Mouse (Mus musculus): ENCODE results near the gene Lpp.

Lpp gene

GRCm38 (mm10) chr16:24506237-24506636 is 112.9 kb downstream of the Lpp start:
- no peak for DNase-seq

GRCm38 (mm10) chr16:24506740-24507139 is 113.4 kb downstream of the Lpp start:
- peak; percentile 42 for DNase-seq

- no peak for DNase-seq
These were observed 114.7 kb downstream of the Lpp start for GRCm38 (mm10) chr16:24507927-24508540.

GRCm38 (mm10) chr16:24509100-24509812 is 115.9 kb downstream of the Lpp start:
- peak; percentile 17 for DNase-seq

GRCm38 (mm10) chr16:24509813-24510166 is 116.5 kb downstream of the Lpp start:
- no peak for DNase-seq

- no peak for DNase-seq
These were observed 119.9 kb downstream of the Lpp start for GRCm38 (mm10) chr16:24513228-24513627.

- DNase-seq: no peak
These were observed 121.8 kb downstream of the Lpp start for GRCm38 (mm10) chr16:24514802-24515727.

GRCm38 (mm10) chr16:24516993-24517392 is 123.7 kb downstream of the Lpp start:
- no peak for DNase-seq

GRCm38 (mm10) chr16:24517501-24518042 is 124.3 kb downstream of the Lpp start:
- DNase-seq: peak; percentile 15

- peak; percentile 50 for DNase-seq
These were observed 125.5 kb downstream of the Lpp start for GRCm38 (mm10) chr16:24518785-24519184.

- DNase-seq: no peak
These were observed 133.9 kb downstream of the Lpp start for GRCm38 (mm10) chr16:24527219-24527618.

GRCm38 (mm10) chr16:24531681-24532080 is 138.4 kb downstream of the Lpp start:
- DNase-seq: no peak

GRCm38 (mm10) chr16:24535221-24535620 is 141.9 kb downstream of the Lpp start:
- DNase-seq: no peak

GRCm38 (mm10) chr16:24536261-24536660 is 143.0 kb downstream of the Lpp start:
- DNase-seq: no peak

- DNase-seq: peak; percentile 15
These were observed 145.7 kb downstream of the Lpp start for GRCm38 (mm10) chr16:24539003-24539402.

- no peak for DNase-seq
These were observed 149.6 kb downstream of the Lpp start for GRCm38 (mm10) chr16:24542864-24543263.

- no peak for DNase-seq
These were observed 152.1 kb downstream of the Lpp start for GRCm38 (mm10) chr16:24545366-24545765.

- no peak for DNase-seq
These were observed 165.2 kb downstream of the Lpp start for GRCm38 (mm10) chr16:24558458-24558857.

- DNase-seq: no peak
These were observed 166.5 kb downstream of the Lpp start for GRCm38 (mm10) chr16:24559811-24560210.

- DNase-seq: no peak
These were observed 167.7 kb downstream of the Lpp start for GRCm38 (mm10) chr16:24560998-24561397.

GRCm38 (mm10) chr16:24561602-24562001 is 168.3 kb downstream of the Lpp start:
- DNase-seq: no peak

GRCm38 (mm10) chr16:24565311-24565710 is 172.0 kb downstream of the Lpp start:
- no peak for DNase-seq

- DNase-seq: no peak
These were observed 173.0 kb downstream of the Lpp start for GRCm38 (mm10) chr16:24566277-24566676.
